Comparison of ENCODE assay signal across 8 mouse cellular contexts in the genomic region with DNA sequence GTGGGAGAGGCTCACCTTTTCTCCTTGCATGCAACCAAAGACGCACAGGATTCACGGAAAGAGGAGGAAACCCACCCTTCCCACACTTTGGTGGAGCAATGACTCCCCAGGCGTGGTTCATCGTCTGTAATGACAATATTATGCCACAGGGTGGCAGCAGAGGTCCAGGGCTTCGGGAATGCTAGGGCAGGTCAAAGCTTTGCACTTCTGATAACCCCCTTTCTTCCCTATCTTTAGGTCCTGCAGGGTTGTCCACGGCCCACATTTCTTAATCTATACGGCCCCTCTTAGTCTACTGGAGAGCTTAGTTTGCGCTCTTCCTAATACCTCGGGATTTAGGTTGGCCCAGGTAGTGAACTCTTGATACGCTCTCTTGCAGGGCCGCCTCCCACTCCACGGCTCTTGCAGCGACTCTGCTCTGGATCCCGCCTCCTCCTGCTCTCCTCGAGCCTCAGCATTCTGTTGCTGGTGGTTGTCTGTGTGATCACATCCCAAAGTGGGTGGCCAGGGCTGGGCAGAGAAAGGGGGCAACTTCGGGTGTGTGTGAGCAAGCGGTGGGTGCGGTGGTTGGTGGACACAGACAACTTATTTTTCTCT. TPM values are rescaled to one million over a fixed set of nuclear protein-coding genes. Genes with fewer than 3 reads are reported as not detected.
DNase-seq lines count a peak whose midpoint lies in the region; ATAC-seq lines count a peak whose summit lies in the region.

No protein-coding gene starts in this region.

- ATAC-seq in forebrain, embryonic 16.5 days = peak; percentile 61
- ATAC-seq in megakaryocyte, adult 5-6 weeks (ENCODE audit: poor library complexity, severe bottlenecking) = peak; percentile 89
- no peak for ATAC-seq in activated CD4-positive, CD25-positive, alpha-beta regulatory T cell, adult 4 months

- H3K9ac ChIP-seq in forebrain, embryonic 16.5 days (replicated peaks; ENCODE audit: low read depth, low read length) = no peak overlapping the region

- no peaks in the 10 kb centered on the region for H3K27me3 ChIP-seq in forebrain, embryonic 16.5 days (replicated peaks; ENCODE audit: control insufficient read depth, insufficient read depth, low read length)
- peaks cover 7% of the 10 kb centered on the region for H3K27me3 ChIP-seq in hindbrain, embryonic 10.5 days (ENCODE audit: insufficient read depth, poor library complexity, severe bottlenecking)

- no peak overlapping the region; the same call in 1 of the 2 replicates for H3K4me2 ChIP-seq in forebrain, embryonic 16.5 days (ENCODE audit: low read length)

- H3K4me3 ChIP-seq in forebrain, embryonic 16.5 days (replicated peaks; ENCODE audit: low read length) = no peak overlapping the region
- H3K4me3 ChIP-seq in hindbrain, embryonic 10.5 days = peak overlapping the region; percentile 23; the same call in 1 of the 2 replicates

- 23% methylated on average over 18 of the region's 18 CpGs for WGBS in forebrain, embryonic 16.5 days
- WGBS in hindbrain, embryonic 10.5 days = 24% methylated on average over 18 of the region's 18 CpGs

- peak; percentile 87 for DNase-seq in NIH3T3 (ENCODE audit: low read depth)
- DNase-seq in c-Kit-positive CD71-positive TER-119-positive erythroid progenitor cells, embryonic 14.5 days (ENCODE audit: low spot score) = peak; percentile 65
- peak; percentile 82 for DNase-seq in hindbrain, embryonic 10.5 days (ENCODE audit: low spot score)
- DNase-seq in layer of hippocampus, postnatal 36 days = peak; percentile 64 to 71
- peak; percentile 54 for DNase-seq in right cerebral cortex, postnatal 25 days

- H3K36me3 ChIP-seq in forebrain, embryonic 16.5 days (ENCODE audit: control insufficient read depth, insufficient read depth) = no peaks in the 10 kb centered on the region
- no peaks in the 10 kb centered on the region for H3K36me3 ChIP-seq in hindbrain, embryonic 10.5 days

- H3K9me3 ChIP-seq in forebrain, embryonic 16.5 days (ENCODE audit: control insufficient read depth, low read length) = no peaks in the 10 kb centered on the region
- no peaks in the 10 kb centered on the region for H3K9me3 ChIP-seq in hindbrain, embryonic 10.5 days

- no peak overlapping the region for H3K27ac ChIP-seq in forebrain, embryonic 16.5 days (ENCODE audit: low read length)
- H3K27ac ChIP-seq in hindbrain, embryonic 10.5 days = peak overlapping the region; percentile 50; the same call in 1 of the 2 replicates

- 0 out of 2 replicates have a peak, but pooled peaks cover 3% of the 10 kb centered on the region for H3K4me1 ChIP-seq in forebrain, embryonic 16.5 days (replicated peaks; ENCODE audit: control insufficient read depth, insufficient read depth, low read length)
- peaks cover 22% of the 10 kb centered on the region for H3K4me1 ChIP-seq in hindbrain, embryonic 10.5 days (replicated peaks)

RNA-seq across cellular contexts. Expression of a gene that starts 1.8 kb away (rescaled TPM):
- polyA plus RNA-seq in forebrain, embryonic 16.5 days (2015; fragmentation: Nextera tagmentation; extraction: Ambion mirVana) = 1.5 and 2.0 TPM in 2 replicates
- polyA plus RNA-seq in hindbrain, embryonic 10.5 days (2016; fragmentation: Nextera tagmentation; extraction: Ambion mirVana) = 0.68 and 1.3 TPM in 2 replicates
- 1 to 10 TPM in 1 of 2 experiments, not detected in 1; 1.2 TPM for total RNA-seq in layer of hippocampus, postnatal 36 days (2021)
- not detected in 2 replicates for total RNA-seq in megakaryocyte, adult 5-6 weeks (2015)
- not detected in 2 replicates for total RNA-seq in megakaryocyte, adult 5-6 weeks (2017)
- not detected for polyA plus RNA-seq in activated CD4-positive, CD25-positive, alpha-beta regulatory T cell, adult 4 months (2017; shearing (Covaris generic))

RNA-seq across cellular contexts. Expression of a gene that starts 36.7 kb away (rescaled TPM):
- polyA plus RNA-seq in forebrain, embryonic 16.5 days (2015; fragmentation: Nextera tagmentation; extraction: Ambion mirVana) = not detected in 2 replicates
- polyA plus RNA-seq in hindbrain, embryonic 10.5 days (2016; fragmentation: Nextera tagmentation; extraction: Ambion mirVana) = 0.51 TPM in 1 of 2 replicates, not detected in the other
- not detected for total RNA-seq in layer of hippocampus, postnatal 36 days (2021)
- total RNA-seq in megakaryocyte, adult 5-6 weeks (2015) = 0.16 and 0.27 TPM in 2 replicates
- total RNA-seq in megakaryocyte, adult 5-6 weeks (2017) = 2.1 and 3.0 TPM in 2 replicates
- not detected for polyA plus RNA-seq in activated CD4-positive, CD25-positive, alpha-beta regulatory T cell, adult 4 months (2017; shearing (Covaris generic))

RNA-seq across cellular contexts. Expression of a gene that starts 39.0 kb away (rescaled TPM):
- 25.6 and 32.7 TPM in 2 replicates for polyA plus RNA-seq in forebrain, embryonic 16.5 days (2015; fragmentation: Nextera tagmentation; extraction: Ambion mirVana)
- 16.4 and 19.9 TPM in 2 replicates for polyA plus RNA-seq in hindbrain, embryonic 10.5 days (2016; fragmentation: Nextera tagmentation; extraction: Ambion mirVana)
- 100 to 1,000 TPM; 888 to 914 TPM for total RNA-seq in layer of hippocampus, postnatal 36 days (2021)
- total RNA-seq in megakaryocyte, adult 5-6 weeks (2015) = 5.2 and 10.1 TPM in 2 replicates
- total RNA-seq in megakaryocyte, adult 5-6 weeks (2017) = 1.3 and 3.7 TPM in 2 replicates
- polyA plus RNA-seq in activated CD4-positive, CD25-positive, alpha-beta regulatory T cell, adult 4 months (2017; shearing (Covaris generic)) = 10 to 100 TPM in 1 of 2 experiments, 1 to 10 TPM in 1; 9.7 to 11.6 TPM

RNA-seq across cellular contexts. Expression of a gene that starts 40.5 kb away (rescaled TPM):
- 60.2 and 60.6 TPM in 2 replicates for polyA plus RNA-seq in forebrain, embryonic 16.5 days (2015; fragmentation: Nextera tagmentation; extraction: Ambion mirVana)
- polyA plus RNA-seq in hindbrain, embryonic 10.5 days (2016; fragmentation: Nextera tagmentation; extraction: Ambion mirVana) = 44.9 and 51.7 TPM in 2 replicates
- total RNA-seq in layer of hippocampus, postnatal 36 days (2021) = 10 to 100 TPM; 54.9 to 58.6 TPM
- total RNA-seq in megakaryocyte, adult 5-6 weeks (2015) = 32.7 and 35.0 TPM in 2 replicates
- 31.7 and 37.0 TPM in 2 replicates for total RNA-seq in megakaryocyte, adult 5-6 weeks (2017)
- polyA plus RNA-seq in activated CD4-positive, CD25-positive, alpha-beta regulatory T cell, adult 4 months (2017; shearing (Covaris generic)) = 100 to 1,000 TPM; 107 to 139 TPM

RNA-seq across cellular contexts. Expression of a gene that starts 55.3 kb away (rescaled TPM):
- polyA plus RNA-seq in forebrain, embryonic 16.5 days (2015; fragmentation: Nextera tagmentation; extraction: Ambion mirVana) = 34.6 and 34.7 TPM in 2 replicates
- 50.3 and 51.8 TPM in 2 replicates for polyA plus RNA-seq in hindbrain, embryonic 10.5 days (2016; fragmentation: Nextera tagmentation; extraction: Ambion mirVana)
- total RNA-seq in layer of hippocampus, postnatal 36 days (2021) = 10 to 100 TPM; 36.8 to 41.7 TPM
- total RNA-seq in megakaryocyte, adult 5-6 weeks (2015) = 7.9 and 9.3 TPM in 2 replicates
- total RNA-seq in megakaryocyte, adult 5-6 weeks (2017) = 12.7 and 16.9 TPM in 2 replicates
- 1 to 10 TPM; 2.7 to 3.9 TPM for polyA plus RNA-seq in activated CD4-positive, CD25-positive, alpha-beta regulatory T cell, adult 4 months (2017; shearing (Covaris generic))
